Mouse (Mus musculus): Measurements from ENCODE around the gene Capn5. TPM values are rescaled to one million over a fixed set of nuclear protein-coding genes. Genes with fewer than 3 reads are reported as not detected.

Gene Capn5
- polyA plus RNA-seq, 1 experiment from 2014 or later = 5.0 TPM

DNA sequence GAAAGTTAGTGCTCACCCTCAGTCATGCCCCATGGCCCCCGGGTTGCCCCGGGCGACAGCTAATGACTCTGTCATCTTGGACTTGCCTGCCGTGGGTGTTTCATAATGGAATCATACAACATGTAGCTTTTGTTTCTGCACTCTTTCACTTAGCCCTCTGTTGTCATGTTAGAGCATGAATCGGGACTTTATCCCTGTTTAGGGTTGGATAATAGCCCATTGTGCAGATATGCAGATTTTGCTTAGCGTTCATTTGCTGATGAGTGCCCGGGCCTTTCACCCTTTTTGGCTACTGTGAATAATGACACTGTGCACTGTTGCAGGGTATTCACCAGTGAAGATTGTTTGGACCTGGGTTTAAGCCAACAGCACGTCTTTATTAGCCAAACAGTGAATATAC, 8.6 kb upstream of the Capn5 start:
- ATAC-seq (ENCODE audit: low read depth) = peak; percentile 44; the same call in 1 of the 2 replicates
- no peak for DNase-seq (ENCODE audit: low spot score)
- H3K4me2 ChIP-seq (ENCODE audit: low read depth, low read length) = no peak overlapping the region
- WGBS = 66% methylated on average over 8 of the region's 8 CpGs
- no peaks in the 10 kb centered on the region for H3K9me3 ChIP-seq (ENCODE audit: control insufficient read depth, low read length)
- no peak overlapping the region for H3K4me3 ChIP-seq (ENCODE audit: low read depth, low read length)
- H3K27me3 ChIP-seq (replicated peaks; ENCODE audit: control insufficient read depth, insufficient read depth, low read length) = no peaks in the 10 kb centered on the region; the same call in 1 of the 2 replicates
- no peak overlapping the region for H3K27ac ChIP-seq (replicated peaks; ENCODE audit: low read depth, low read length)
- no peaks in the 10 kb centered on the region for H3K36me3 ChIP-seq (ENCODE audit: control insufficient read depth, insufficient read depth, low read length)
- H3K4me1 ChIP-seq (ENCODE audit: control insufficient read depth, insufficient read depth, low read length) = no peaks in the 10 kb centered on the region
- no peak overlapping the region for H3K9ac ChIP-seq (ENCODE audit: low read depth, low read length)

DNA sequence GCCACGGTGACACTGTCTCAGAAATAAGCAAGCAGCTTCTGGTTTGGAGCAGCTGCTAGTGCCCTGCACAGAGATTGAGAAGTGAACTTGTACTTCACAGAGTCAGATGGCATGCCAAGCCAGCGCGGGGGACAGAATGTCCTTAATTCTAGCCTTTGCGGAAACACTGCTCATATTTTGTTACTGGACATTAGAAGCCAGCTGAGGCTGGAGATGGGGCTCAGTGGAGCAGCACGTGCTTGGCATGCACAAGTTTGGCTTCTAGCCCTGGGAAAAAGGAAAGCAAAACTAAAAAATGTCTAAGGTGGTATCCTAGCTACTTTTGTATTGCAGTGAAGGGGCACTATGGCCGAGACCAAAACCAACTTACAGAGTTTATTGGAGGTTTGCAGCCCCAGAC, 7.3 kb upstream of the Capn5 start:
- no peak overlapping the region for H3K4me3 ChIP-seq (ENCODE audit: low read depth, low read length)
- DNase-seq (ENCODE audit: low spot score) (no peak), ATAC-seq (ENCODE audit: low read depth) (0 out of 2 replicates have a peak, but pooled peaks have one; percentile 26)
- H3K9me3 ChIP-seq (ENCODE audit: control insufficient read depth, low read length) = no peaks in the 10 kb centered on the region
- H3K27me3 ChIP-seq (replicated peaks; ENCODE audit: control insufficient read depth, insufficient read depth, low read length) = no peaks in the 10 kb centered on the region
- no peaks in the 10 kb centered on the region for H3K4me1 ChIP-seq (ENCODE audit: control insufficient read depth, insufficient read depth, low read length)
- no peak overlapping the region for H3K9ac ChIP-seq (ENCODE audit: low read depth, low read length)
- H3K36me3 ChIP-seq (ENCODE audit: control insufficient read depth, insufficient read depth, low read length) = no peaks in the 10 kb centered on the region
- H3K4me2 ChIP-seq (ENCODE audit: low read depth, low read length) = no peak overlapping the region
- H3K27ac ChIP-seq (replicated peaks; ENCODE audit: low read depth, low read length) = no peak overlapping the region
- 72% methylated on average over 6 of the region's 6 CpGs for WGBS

DNA sequence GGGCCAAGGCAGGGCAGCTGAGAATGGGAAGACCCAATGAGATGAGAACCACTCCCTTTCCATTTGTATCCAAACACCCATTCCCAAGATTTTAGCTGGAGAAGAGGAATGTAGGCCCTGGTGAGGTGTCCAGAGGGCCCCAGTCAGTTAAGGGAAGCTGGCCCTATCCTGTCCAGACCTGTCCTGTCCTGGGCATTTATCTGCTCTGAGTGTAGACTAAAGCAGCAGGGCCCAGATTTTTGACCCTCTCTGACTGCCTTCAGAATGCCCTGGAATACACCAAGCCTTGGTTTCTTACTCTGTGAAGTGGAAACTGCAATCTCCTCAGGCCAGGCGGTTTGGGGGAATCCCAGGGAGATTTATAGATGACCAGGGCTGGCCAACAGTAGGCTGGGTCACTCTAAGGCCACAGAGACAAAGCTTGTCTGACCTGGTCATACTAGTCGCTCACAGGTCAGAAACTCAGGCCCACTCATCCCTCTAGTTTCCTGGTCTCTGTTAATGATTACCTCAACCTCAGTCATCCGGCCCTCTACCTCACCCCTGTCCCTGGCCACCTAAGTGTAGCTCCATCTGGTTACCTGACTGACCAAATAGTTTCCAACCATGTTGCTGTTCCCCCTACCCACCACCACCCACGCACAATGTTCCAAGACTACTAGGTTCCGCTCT, 622 bp upstream of the Capn5 start:
- no peak overlapping the region for H3K27ac ChIP-seq (replicated peaks; ENCODE audit: low read depth, low read length)
- DNase-seq (ENCODE audit: low spot score) (no peak), ATAC-seq (ENCODE audit: low read depth) (peak; percentile 23; the same call in 1 of the 2 replicates)
- no peaks in the 10 kb centered on the region for H3K27me3 ChIP-seq (replicated peaks; ENCODE audit: control insufficient read depth, insufficient read depth, low read length)
- 83% methylated on average over 5 of the region's 5 CpGs for WGBS
- peak overlapping the region; percentile 72 for H3K4me2 ChIP-seq (ENCODE audit: low read depth, low read length)
- H3K4me3 ChIP-seq (ENCODE audit: low read depth, low read length) = peak overlapping the region; percentile 74
- H3K9ac ChIP-seq (ENCODE audit: low read depth, low read length) = peak overlapping the region; percentile 71
- peaks cover 4% of the 10 kb centered on the region; the same call in 1 of the 2 replicates for H3K4me1 ChIP-seq (ENCODE audit: control insufficient read depth, insufficient read depth, low read length)
- H3K9me3 ChIP-seq (ENCODE audit: control insufficient read depth, low read length) = no peaks in the 10 kb centered on the region
- no peaks in the 10 kb centered on the region for H3K36me3 ChIP-seq (ENCODE audit: control insufficient read depth, insufficient read depth, low read length)

DNA sequence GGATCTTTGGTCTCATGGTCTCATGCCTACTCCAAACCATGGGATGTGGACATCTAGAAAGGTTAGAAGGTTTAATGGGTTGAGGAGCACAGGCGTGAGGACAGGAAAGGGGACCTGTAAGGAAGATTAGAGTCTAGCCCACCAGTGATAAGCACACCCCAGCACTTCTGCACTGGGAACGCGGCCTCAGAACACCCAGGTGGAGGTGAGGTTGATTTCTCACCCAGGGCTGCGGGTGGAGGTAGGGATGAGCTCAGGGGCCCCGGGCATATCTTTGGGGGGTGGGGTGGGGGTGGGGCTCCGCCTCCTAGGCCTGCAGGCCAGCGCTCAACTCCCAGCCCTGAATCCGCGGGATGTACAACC, 527 bp downstream of the Capn5 start:
- Histone ChIP-seq H3K27ac (replicated peaks; ENCODE audit: low read depth, low read length) (no peak overlapping the region), H3K9ac (ENCODE audit: low read depth, low read length) (peak overlapping the region; percentile 71), H3K36me3 (ENCODE audit: control insufficient read depth, insufficient read depth, low read length) (no peaks in the 10 kb centered on the region), H3K27me3 (replicated peaks; ENCODE audit: control insufficient read depth, insufficient read depth, low read length) (no peaks in the 10 kb centered on the region), H3K4me1 (ENCODE audit: control insufficient read depth, insufficient read depth, low read length) (peaks cover 4% of the 10 kb centered on the region; the same call in 1 of the 2 replicates), H3K4me2 (ENCODE audit: low read depth, low read length) (peak overlapping the region; percentile 72), H3K4me3 (ENCODE audit: low read depth, low read length) (peak overlapping the region; percentile 74), H3K9me3 (ENCODE audit: control insufficient read depth, low read length) (no peaks in the 10 kb centered on the region)
- ATAC-seq (ENCODE audit: low read depth) (no peak; the same call in 1 of the 2 replicates), DNase-seq (ENCODE audit: low spot score) (no peak)
- 9% methylated on average over 6 of the region's 9 CpGs for WGBS

DNA sequence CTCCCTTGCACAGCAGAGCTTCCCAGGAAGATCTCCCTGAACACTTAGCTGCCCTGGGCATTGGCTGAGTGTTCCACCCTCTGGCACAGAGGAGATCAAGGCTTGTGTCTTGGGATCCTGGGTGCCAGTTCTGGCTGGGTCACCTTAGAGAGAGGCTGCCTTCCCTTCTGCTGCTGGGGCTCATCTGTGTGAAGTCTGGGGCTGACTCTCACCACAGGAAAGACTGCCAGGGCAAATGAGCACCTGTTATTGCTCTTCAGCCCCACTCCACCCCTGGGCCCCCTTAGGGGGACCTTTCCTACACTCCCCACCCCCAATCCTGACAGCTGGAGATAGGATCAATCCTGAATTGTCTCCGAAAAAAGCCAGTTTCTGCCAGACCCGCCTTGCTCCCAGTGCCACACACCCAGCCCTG, 996 bp downstream of the Capn5 start:
- Histone ChIP-seq H3K27me3 (replicated peaks; ENCODE audit: control insufficient read depth, insufficient read depth, low read length) (no peaks in the 10 kb centered on the region), H3K36me3 (ENCODE audit: control insufficient read depth, insufficient read depth, low read length) (no peaks in the 10 kb centered on the region), H3K4me3 (ENCODE audit: low read depth, low read length) (peak overlapping the region; percentile 74), H3K4me2 (ENCODE audit: low read depth, low read length) (peak overlapping the region; percentile 72), H3K9ac (ENCODE audit: low read depth, low read length) (0 out of 2 replicates have a peak overlapping the region, but pooled peaks have one; percentile 71), H3K9me3 (ENCODE audit: control insufficient read depth, low read length) (no peaks in the 10 kb centered on the region), H3K27ac (replicated peaks; ENCODE audit: low read depth, low read length) (no peak overlapping the region), H3K4me1 (ENCODE audit: control insufficient read depth, insufficient read depth, low read length) (peaks cover 4% of the 10 kb centered on the region; the same call in 1 of the 2 replicates)
- WGBS = 48% methylated on average over 2 of the region's 2 CpGs
- DNase-seq (ENCODE audit: low spot score) (no peak), ATAC-seq (ENCODE audit: low read depth) (no peak)

DNA sequence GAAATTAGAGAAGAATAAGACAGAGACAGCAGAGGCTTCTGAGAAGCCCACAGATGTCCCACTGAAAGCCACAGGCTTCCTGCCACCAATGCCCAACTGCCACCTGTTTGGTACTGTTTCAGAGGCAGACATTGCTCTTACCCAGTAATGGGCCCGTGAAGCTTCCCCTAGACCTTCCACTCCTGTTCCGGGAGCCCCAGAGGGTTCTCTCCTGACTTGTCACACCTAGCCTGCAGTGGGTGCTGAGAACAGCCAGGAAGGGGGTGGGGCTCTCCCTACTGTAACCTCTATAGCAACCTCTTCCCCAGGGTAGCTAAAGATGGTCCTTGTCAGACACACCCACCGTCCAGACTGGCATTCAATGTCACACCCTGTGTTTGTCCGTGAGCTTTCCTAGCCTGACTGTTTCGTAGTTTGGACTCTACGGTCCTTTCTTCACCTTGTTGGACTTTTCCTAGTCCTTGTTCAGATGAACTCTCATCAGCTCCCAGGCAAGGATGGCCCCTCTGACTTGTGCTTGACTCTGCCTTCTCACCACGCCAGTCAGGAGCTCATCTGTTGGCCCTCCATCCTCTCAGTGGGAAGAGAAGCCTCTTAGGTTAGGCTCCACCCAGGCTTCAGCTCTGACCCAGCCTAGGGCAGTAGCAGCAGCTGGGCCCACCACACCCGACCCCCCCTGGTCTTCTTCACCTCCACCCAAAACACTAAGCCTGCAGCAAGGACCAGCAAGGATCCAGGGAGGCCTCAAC, 1.6 kb downstream of the Capn5 start:
- Histone ChIP-seq H3K9me3 (ENCODE audit: control insufficient read depth, low read length) (no peaks in the 10 kb centered on the region), H3K4me1 (ENCODE audit: control insufficient read depth, insufficient read depth, low read length) (peaks cover 7% of the 10 kb centered on the region; the same call in 1 of the 2 replicates), H3K9ac (ENCODE audit: low read depth, low read length) (no peak overlapping the region), H3K36me3 (ENCODE audit: control insufficient read depth, insufficient read depth, low read length) (no peaks in the 10 kb centered on the region), H3K4me3 (ENCODE audit: low read depth, low read length) (no peak overlapping the region), H3K4me2 (ENCODE audit: low read depth, low read length) (peak overlapping the region; percentile 72), H3K27me3 (replicated peaks; ENCODE audit: control insufficient read depth, insufficient read depth, low read length) (no peaks in the 10 kb centered on the region), H3K27ac (replicated peaks; ENCODE audit: low read depth, low read length) (no peak overlapping the region)
- WGBS = 74% methylated on average over 8 of the region's 8 CpGs
- DNase-seq (ENCODE audit: low spot score) (no peak), ATAC-seq (ENCODE audit: low read depth) (no peak)

DNA sequence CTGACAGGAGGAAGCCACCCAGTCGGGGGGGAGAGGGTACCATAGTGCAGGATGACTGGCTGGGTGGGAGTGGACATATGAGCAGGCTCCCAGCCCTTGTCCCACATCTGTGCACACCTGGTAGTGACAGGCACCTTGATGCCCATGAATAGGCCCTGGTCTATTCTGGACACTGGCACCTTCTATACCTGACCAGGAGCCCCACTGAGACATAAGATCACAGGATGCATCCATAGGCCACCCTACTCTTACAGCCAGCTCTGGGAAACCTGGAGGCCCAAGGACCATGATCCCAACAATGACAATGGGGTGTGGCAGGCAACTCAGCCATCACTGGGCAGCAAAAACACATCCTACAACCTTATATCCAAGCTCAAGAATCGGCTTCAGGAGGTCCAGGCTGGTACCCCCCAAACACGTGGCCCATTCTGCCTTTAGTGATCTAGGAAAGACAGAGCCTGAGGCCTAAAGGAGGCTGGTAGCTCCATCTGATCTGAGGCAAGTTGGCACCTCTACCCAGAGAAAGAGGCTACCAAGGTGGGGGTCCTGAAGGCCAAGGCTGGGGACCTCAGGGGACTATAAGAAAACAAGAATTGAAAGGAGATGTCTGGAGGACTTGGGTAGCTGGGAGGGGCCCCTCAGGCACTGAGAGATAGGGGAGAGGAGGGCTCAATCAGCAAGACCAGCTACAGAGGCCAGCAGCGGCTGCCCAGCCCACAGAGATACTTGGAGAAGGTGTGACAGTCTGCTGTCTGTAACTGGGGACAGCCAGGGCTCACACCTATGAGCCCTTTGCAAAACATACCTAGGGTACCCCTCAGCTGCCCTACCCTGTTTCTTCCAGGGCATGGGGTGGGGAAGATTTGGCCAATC, 3.0 kb downstream of the Capn5 start:
- no peak for ATAC-seq (ENCODE audit: low read depth)
- Histone ChIP-seq H3K9me3 (ENCODE audit: control insufficient read depth, low read length) (no peaks in the 10 kb centered on the region), H3K27me3 (replicated peaks; ENCODE audit: control insufficient read depth, insufficient read depth, low read length) (no peaks in the 10 kb centered on the region), H3K36me3 (ENCODE audit: control insufficient read depth, insufficient read depth, low read length) (no peaks in the 10 kb centered on the region), H3K4me2 (ENCODE audit: low read depth, low read length) (no peak overlapping the region), H3K27ac (replicated peaks; ENCODE audit: low read depth, low read length) (no peak overlapping the region), H3K4me1 (ENCODE audit: control insufficient read depth, insufficient read depth, low read length) (peaks cover 13% of the 10 kb centered on the region; the same call in 1 of the 2 replicates), H3K9ac (ENCODE audit: low read depth, low read length) (no peak overlapping the region), H3K4me3 (ENCODE audit: low read depth, low read length) (no peak overlapping the region)
- DNase-seq (ENCODE audit: low spot score) = no peak
- WGBS = 79% methylated on average over 4 of the region's 4 CpGs

DNA sequence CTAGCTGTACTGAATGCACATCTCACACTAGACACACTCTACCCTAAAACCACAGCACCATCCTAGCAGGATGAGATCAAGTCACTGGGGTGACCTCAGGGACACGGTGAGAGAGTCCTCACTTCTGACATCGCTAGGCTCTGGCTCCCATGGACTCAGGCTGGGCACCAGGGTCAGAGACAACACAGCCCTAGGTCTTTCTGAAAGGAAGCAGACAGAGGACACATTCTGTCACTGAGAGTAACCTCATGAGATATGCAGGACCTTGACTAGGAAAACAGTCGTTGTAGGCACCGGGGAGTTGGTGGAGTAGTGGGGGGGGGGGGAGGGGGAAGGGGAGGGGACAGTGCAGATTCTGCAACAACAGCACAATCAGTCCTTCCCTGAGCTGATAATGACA, 4.7 kb downstream of the Capn5 start:
- no peak for ATAC-seq (ENCODE audit: low read depth)
- no peak for DNase-seq (ENCODE audit: low spot score)
- Histone ChIP-seq H3K27ac (replicated peaks; ENCODE audit: low read depth, low read length) (no peak overlapping the region), H3K4me2 (ENCODE audit: low read depth, low read length) (no peak overlapping the region), H3K9me3 (ENCODE audit: control insufficient read depth, low read length) (no peaks in the 10 kb centered on the region), H3K4me1 (ENCODE audit: control insufficient read depth, insufficient read depth, low read length) (peaks cover 13% of the 10 kb centered on the region; the same call in 1 of the 2 replicates), H3K36me3 (ENCODE audit: control insufficient read depth, insufficient read depth, low read length) (no peaks in the 10 kb centered on the region), H3K9ac (ENCODE audit: low read depth, low read length) (no peak overlapping the region), H3K4me3 (ENCODE audit: low read depth, low read length) (no peak overlapping the region), H3K27me3 (replicated peaks; ENCODE audit: control insufficient read depth, insufficient read depth, low read length) (no peaks in the 10 kb centered on the region)
- WGBS = 27% methylated on average over 4 of the region's 4 CpGs

All from embryonic facial prominence, embryonic 14.5 days (tissue).